Mouse (Mus musculus): Measurements from ENCODE around the gene Tcf3.

- TF ChIP-seq POLR2A (IDR thresholded peaks at IDR 0.05; ENCODE audit: borderline replicate concordance, low read depth, low read length) (no peak), CTCF (IDR thresholded peaks at IDR 0.05; ENCODE audit: low read depth, low read length) (no peak)
Measured at GRCm38 (mm10) chr10:80384709-80385108, 48.7 kb downstream of the Tcf3 start.
